Mouse (Mus musculus) T-helper 1 cell (primary cell): Measurements from ENCODE around the gene Nhej1.

Experiments
- in situ Hi-C: fragments of 300-600 bp; cut with MboI, MseI; formaldehyde crosslinking; loops from one replicate; pipeline ENCODE4 v1.15.1; 2025; ENCODE audit warnings: high pct_unique_total_duplicates

Gene Nhej1

GRCm38 (mm10) chr1:75128641-75129040 is 3.6 kb upstream of the Nhej1 start:
- in situ Hi-C loops = loop anchor here (5.0 to 10.0 kb wide), 6 partner anchors 124 to 734 kb away; partner anchors contain the start of gene Ctdsp1

- in situ Hi-C loops = loop anchor here (5.0 to 10.0 kb wide), 6 partner anchors 127 to 731 kb away; partner anchors contain the start of gene Ctdsp1
Measured at GRCm38 (mm10) chr1:75125418-75125817, 418 bp upstream of the Nhej1 start.

GRCm38 (mm10) chr1:75122211-75122610 is 2.8 kb downstream of the Nhej1 start:
- in situ Hi-C loops = loop anchor here (5.0 to 10.0 kb wide), 4 partner anchors 70 to 727 kb away; partner anchors contain the start of gene Ctdsp1

- in situ Hi-C loops = loop anchor here (5.0 to 10.0 kb wide), 3 partner anchors 70 to 413 kb away; no protein-coding TSS in a partner anchor
Measured at GRCm38 (mm10) chr1:75052091-75052490, 72.9 kb downstream of the Nhej1 start.

GRCm38 (mm10) chr1:75051428-75051827 is 73.6 kb downstream of the Nhej1 start:
- in situ Hi-C loops = loop anchor here (5.0 to 10.0 kb wide), 3 partner anchors 71 to 413 kb away; no protein-coding TSS in a partner anchor

- in situ Hi-C loops = no loop called here
Measured at GRCm38 (mm10) chr1:75048571-75048970, 76.4 kb downstream of the Nhej1 start.

GRCm38 (mm10) chr1:75048041-75048440 is 77.0 kb downstream of the Nhej1 start:
- in situ Hi-C loops = no loop called here

- in situ Hi-C loops = no loop called here
Measured at GRCm38 (mm10) chr1:75040429-75040828, 84.6 kb downstream of the Nhej1 start.

GRCm38 (mm10) chr1:75032041-75032440 is 93.0 kb downstream of the Nhej1 start:
- in situ Hi-C loops = no loop called here

GRCm38 (mm10) chr1:75027061-75027779 is 97.8 kb downstream of the Nhej1 start:
- in situ Hi-C loops = no loop called here

GRCm38 (mm10) chr1:75024419-75025199 is 100.4 kb downstream of the Nhej1 start:
- in situ Hi-C loops = loop anchor here (25.0 kb wide), 1 partner anchor 862 kb away; the partner anchor contains the start of gene Cxcr2

GRCm38 (mm10) chr1:75022216-75022615 is 102.8 kb downstream of the Nhej1 start:
- in situ Hi-C loops = loop anchor here (25.0 kb wide), 1 partner anchor 860 kb away; the partner anchor contains the start of gene Cxcr2

- in situ Hi-C loops = loop anchor here (5.0 to 25.0 kb wide), 2 partner anchors 70 to 855 kb away; partner anchors contain the start of gene Cxcr2
Measured at GRCm38 (mm10) chr1:75016846-75017245, 108.2 kb downstream of the Nhej1 start.

- in situ Hi-C loops = loop anchor here (5.0 to 25.0 kb wide), 2 partner anchors 68 to 853 kb away; partner anchors contain the start of gene Cxcr2
Measured at GRCm38 (mm10) chr1:75015551-75016265, 109.3 kb downstream of the Nhej1 start.

GRCm38 (mm10) chr1:75014210-75014845 is 110.7 kb downstream of the Nhej1 start:
- in situ Hi-C loops = loop anchor here (25.0 kb wide), 1 partner anchor 852 kb away; the partner anchor contains the start of gene Cxcr2

- in situ Hi-C loops = loop anchor here (25.0 kb wide), 1 partner anchor 849 kb away; the partner anchor contains the start of gene Cxcr2
Measured at GRCm38 (mm10) chr1:75010817-75011216, 114.2 kb downstream of the Nhej1 start.

- in situ Hi-C loops = loop anchor here (25.0 kb wide), 1 partner anchor 848 kb away; the partner anchor contains the start of gene Cxcr2
Measured at GRCm38 (mm10) chr1:75010203-75010602, 114.8 kb downstream of the Nhej1 start.

GRCm38 (mm10) chr1:75006016-75006415 is 119.0 kb downstream of the Nhej1 start:
- in situ Hi-C loops = loop anchor here (25.0 kb wide), 1 partner anchor 844 kb away; the partner anchor contains the start of gene Cxcr2

GRCm38 (mm10) chr1:75001183-75001582 is 123.8 kb downstream of the Nhej1 start:
- in situ Hi-C loops = loop anchor here (25.0 kb wide), 1 partner anchor 839 kb away; the partner anchor contains the start of gene Cxcr2

- in situ Hi-C loops = loop anchor here (25.0 kb wide), 1 partner anchor 838 kb away; the partner anchor contains the start of gene Cxcr2
Measured at GRCm38 (mm10) chr1:75000496-75000895, 124.5 kb downstream of the Nhej1 start.
